Mouse (Mus musculus): ENCODE measurements around the gene Col23a1. TPM values are rescaled to one million over a fixed set of nuclear protein-coding genes. Genes with fewer than 3 reads are reported as not detected.
"Not testable (repeated sequence)": the region's sequence is repeated elsewhere in the genome, so short reads cannot be mapped to it uniquely, and the experiment has no call there.

Gene Col23a1
- polyA plus RNA-seq, 1 experiment = 5.3 TPM

- WGBS = 79% methylated on average over 2 of the region's 2 CpGs
- Histone ChIP-seq H3K4me1 (ENCODE audit: control insufficient read depth, insufficient read depth, low read length) (no peaks in the 10 kb centered on the region), H3K27ac (ENCODE audit: insufficient read depth, low read length) (no peak overlapping the region), H3K4me3 (replicated peaks; ENCODE audit: insufficient read depth, low read depth, low read length) (no peak overlapping the region), H3K27me3 (ENCODE audit: control insufficient read depth, insufficient read depth, low read length) (no peaks in the 10 kb centered on the region)
- DNase-seq = no peak
- no peak for TF ChIP-seq CTCF (IDR thresholded peaks at IDR 0.05; ENCODE audit: borderline replicate concordance, insufficient read depth, low read depth, low read length)
These were observed 332.1 kb downstream of the Col23a1 start for GRCm38 (mm10) chr11:51621776-51622175.

DNA sequence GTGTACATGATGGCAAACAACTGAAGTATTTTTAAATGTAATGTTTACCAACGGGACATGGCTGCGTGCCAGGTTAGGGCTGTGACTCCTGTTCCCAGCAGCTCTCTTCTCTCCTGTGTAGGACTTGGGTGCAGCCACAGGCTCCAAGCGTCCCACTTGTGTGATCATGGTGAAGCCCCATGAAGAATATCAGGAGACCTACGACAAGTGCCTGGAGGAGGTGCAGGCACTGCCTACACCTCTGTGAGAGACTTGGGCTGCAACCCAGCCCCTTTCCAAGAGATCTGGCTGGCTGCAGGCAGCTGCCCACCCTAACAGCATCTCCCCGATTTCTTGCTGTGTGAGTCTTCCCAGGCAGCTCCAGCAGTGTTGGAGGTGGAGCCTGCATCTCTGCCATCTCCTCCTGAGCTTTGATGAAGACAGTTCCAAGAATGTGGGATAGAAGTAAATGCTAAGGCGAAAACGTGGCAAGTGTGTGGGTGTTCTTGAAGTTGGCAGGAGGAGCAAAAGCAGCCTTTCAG is 333.3 kb downstream of the Col23a1 start:
- H3K27me3 ChIP-seq (ENCODE audit: control insufficient read depth, insufficient read depth, low read length) = no peaks in the 10 kb centered on the region
- no peak overlapping the region for H3K4me3 ChIP-seq (replicated peaks; ENCODE audit: insufficient read depth, low read depth, low read length)
- 74% methylated on average over 7 of the region's 7 CpGs for WGBS
- peaks cover 7% of the 10 kb centered on the region for H3K4me1 ChIP-seq (ENCODE audit: control insufficient read depth, insufficient read depth, low read length)
- no peak overlapping the region for H3K27ac ChIP-seq (ENCODE audit: insufficient read depth, low read length)
- TF ChIP-seq CTCF (IDR thresholded peaks at IDR 0.05; ENCODE audit: borderline replicate concordance, insufficient read depth, low read depth, low read length) (no peak), POLR2A (IDR thresholded peaks at IDR 0.05; ENCODE audit: borderline replicate concordance, insufficient read depth, low read length) (no peak)
- DNase-seq = no peak

GRCm38 (mm10) chr11:51625187-51625820 is 335.6 kb downstream of the Col23a1 start:
- DNase-seq = no peak
- H3K4me1 ChIP-seq (ENCODE audit: control insufficient read depth, insufficient read depth, low read length) = peaks cover 7% of the 10 kb centered on the region
- no peak overlapping the region for H3K4me3 ChIP-seq (replicated peaks; ENCODE audit: insufficient read depth, low read depth, low read length)
- no peak overlapping the region for H3K27ac ChIP-seq (ENCODE audit: insufficient read depth, low read length)
- H3K27me3 ChIP-seq (ENCODE audit: control insufficient read depth, insufficient read depth, low read length) = no peaks in the 10 kb centered on the region
- TF ChIP-seq POLR2A (IDR thresholded peaks at IDR 0.05; ENCODE audit: borderline replicate concordance, insufficient read depth, low read length) (no peak), CTCF (IDR thresholded peaks at IDR 0.05; ENCODE audit: borderline replicate concordance, insufficient read depth, low read depth, low read length) (no peak)
- 77% methylated on average over 5 of the region's 5 CpGs for WGBS

GRCm38 (mm10) chr11:51627425-51627824 is 337.7 kb downstream of the Col23a1 start:
- no peaks in the 10 kb centered on the region for H3K27me3 ChIP-seq (ENCODE audit: control insufficient read depth, insufficient read depth, low read length)
- H3K4me1 ChIP-seq (ENCODE audit: control insufficient read depth, insufficient read depth, low read length) = peaks cover 7% of the 10 kb centered on the region
- H3K27ac ChIP-seq (ENCODE audit: insufficient read depth, low read length) = no peak overlapping the region
- H3K4me3 ChIP-seq (replicated peaks; ENCODE audit: insufficient read depth, low read depth, low read length) = no peak overlapping the region
- 53% methylated on average over 9 of the region's 9 CpGs for WGBS
- peak; percentile 54 to 61 for DNase-seq
- TF ChIP-seq POLR2A (IDR thresholded peaks at IDR 0.05; ENCODE audit: borderline replicate concordance, insufficient read depth, low read length) = no peak
- TF ChIP-seq CTCF (IDR thresholded peaks at IDR 0.05; ENCODE audit: borderline replicate concordance, insufficient read depth, low read depth, low read length) = no peak

DNA sequence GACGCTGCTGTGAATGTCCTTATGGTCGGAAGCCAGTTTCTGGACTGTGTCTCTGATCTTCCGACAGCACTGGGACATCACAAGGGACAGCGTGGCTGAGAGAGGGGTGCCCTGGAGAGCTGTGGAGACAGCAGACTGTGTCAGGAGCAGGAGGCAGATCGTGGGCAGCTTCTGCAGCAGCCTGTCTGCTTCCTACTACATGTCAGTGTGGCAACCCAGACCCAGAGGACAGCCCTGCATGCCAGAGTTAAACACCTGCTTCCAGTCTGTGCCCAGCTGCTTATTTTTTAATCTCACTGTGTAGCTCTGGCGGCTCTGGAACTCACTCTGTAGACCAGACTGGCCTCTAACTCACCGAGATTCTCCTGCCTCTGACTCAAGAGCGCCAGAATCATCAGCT is 338.2 kb downstream of the Col23a1 start:
- Histone ChIP-seq H3K27me3 (ENCODE audit: control insufficient read depth, insufficient read depth, low read length) (no peaks in the 10 kb centered on the region), H3K27ac (ENCODE audit: insufficient read depth, low read length) (no peak overlapping the region), H3K4me1 (ENCODE audit: control insufficient read depth, insufficient read depth, low read length) (peaks cover 7% of the 10 kb centered on the region), H3K4me3 (replicated peaks; ENCODE audit: insufficient read depth, low read depth, low read length) (no peak overlapping the region)
- 68% methylated on average over 8 of the region's 8 CpGs for WGBS
- no peak for TF ChIP-seq CTCF (IDR thresholded peaks at IDR 0.05; ENCODE audit: borderline replicate concordance, insufficient read depth, low read depth, low read length)
- no peak for TF ChIP-seq POLR2A (IDR thresholded peaks at IDR 0.05; ENCODE audit: borderline replicate concordance, insufficient read depth, low read length)
- DNase-seq = no peak

- H3K27ac ChIP-seq (ENCODE audit: insufficient read depth, low read length) = no peak overlapping the region
- DNase-seq = no peak
- no peak for TF ChIP-seq POLR2A (IDR thresholded peaks at IDR 0.05; ENCODE audit: borderline replicate concordance, insufficient read depth, low read length)
- TF ChIP-seq CTCF (IDR thresholded peaks at IDR 0.05; ENCODE audit: borderline replicate concordance, insufficient read depth, low read depth, low read length) = no peak
- peaks cover 7% of the 10 kb centered on the region for H3K4me1 ChIP-seq (ENCODE audit: control insufficient read depth, insufficient read depth, low read length)
- H3K4me3 ChIP-seq (replicated peaks; ENCODE audit: insufficient read depth, low read depth, low read length) = no peak overlapping the region
- WGBS = 69% methylated on average over 15 of the region's 15 CpGs
- no peaks in the 10 kb centered on the region for H3K27me3 ChIP-seq (ENCODE audit: control insufficient read depth, insufficient read depth, low read length)
These were observed 340.1 kb downstream of the Col23a1 start for GRCm38 (mm10) chr11:51629651-51630314.

DNA sequence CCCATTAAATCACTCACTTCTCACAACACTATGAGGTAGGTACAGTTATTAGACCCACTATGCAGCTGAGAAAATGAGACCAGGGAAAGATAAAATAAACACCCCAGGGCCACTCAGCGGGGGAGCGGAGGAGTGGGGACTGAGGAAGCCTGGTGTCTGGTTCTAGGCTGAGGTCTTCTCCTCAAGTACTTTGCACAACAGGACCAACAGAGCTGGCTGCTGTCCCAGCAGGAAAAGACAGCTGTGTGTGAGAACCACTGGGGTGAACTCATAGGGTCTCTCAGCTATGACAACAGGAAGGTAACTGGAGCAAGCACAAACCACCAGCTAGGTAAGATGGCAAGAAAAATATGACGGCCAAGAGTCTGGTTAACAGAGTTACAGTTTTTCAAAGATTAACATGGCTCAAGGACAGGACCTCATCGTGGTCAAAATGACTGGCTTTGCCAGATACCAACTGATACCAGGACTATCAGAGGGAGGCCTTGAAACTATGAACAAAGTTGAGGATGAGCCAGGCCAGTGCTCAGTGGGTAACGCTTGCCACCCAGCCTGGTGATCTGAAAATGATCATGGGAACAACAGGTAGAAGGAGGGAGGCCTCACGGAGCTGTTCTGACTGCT is 342.5 kb downstream of the Col23a1 start:
- WGBS = 78% methylated on average over 6 of the region's 6 CpGs
- no peaks in the 10 kb centered on the region for H3K27me3 ChIP-seq (ENCODE audit: control insufficient read depth, insufficient read depth, low read length)
- TF ChIP-seq POLR2A (IDR thresholded peaks at IDR 0.05; ENCODE audit: borderline replicate concordance, insufficient read depth, low read length) = no peak
- no peak for TF ChIP-seq CTCF (IDR thresholded peaks at IDR 0.05; ENCODE audit: borderline replicate concordance, insufficient read depth, low read depth, low read length)
- no peak overlapping the region for H3K4me3 ChIP-seq (replicated peaks; ENCODE audit: insufficient read depth, low read depth, low read length)
- H3K4me1 ChIP-seq (ENCODE audit: control insufficient read depth, insufficient read depth, low read length) = peaks cover 9% of the 10 kb centered on the region
- no peak for DNase-seq
- H3K27ac ChIP-seq (ENCODE audit: insufficient read depth, low read length) = no peak overlapping the region

DNA sequence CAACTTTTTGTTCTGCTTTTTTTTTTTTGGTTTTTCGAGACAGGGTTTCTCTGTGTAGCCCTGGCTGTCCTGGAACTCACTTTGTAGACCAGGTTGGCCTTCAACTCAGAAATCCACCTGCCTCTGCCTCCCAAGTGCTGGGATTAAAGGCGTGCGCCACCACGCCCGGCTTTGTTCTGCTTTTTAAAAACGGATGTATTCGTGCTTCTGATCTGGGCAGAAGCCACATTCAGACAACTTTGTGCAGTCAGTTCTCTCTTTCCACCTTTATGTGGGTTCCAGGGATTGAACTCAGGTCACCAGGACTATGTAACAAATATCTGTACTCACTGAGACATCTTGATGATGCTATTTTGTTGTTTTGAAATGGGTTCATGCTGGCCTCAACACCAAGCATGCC is 343.5 kb downstream of the Col23a1 start:
- H3K27me3 ChIP-seq (ENCODE audit: control insufficient read depth, insufficient read depth, low read length); H3K27ac ChIP-seq (ENCODE audit: insufficient read depth, low read length); DNase-seq; H3K4me1 ChIP-seq (ENCODE audit: control insufficient read depth, insufficient read depth, low read length); H3K4me3 ChIP-seq (replicated peaks; ENCODE audit: insufficient read depth, low read depth, low read length): not testable (repeated sequence)
- WGBS = 95% methylated on average over 7 of the region's 7 CpGs

Other genes with a start within 250 kb of the Col23a1 start
- gene Olfr1375, start 241.8 kb upstream of the Col23a1 start, polyA plus RNA-seq (2012; rRNA removed) = not detected in 2 replicates
- gene Zfp354a, start 230.7 kb upstream of the Col23a1 start, polyA plus RNA-seq (2012; rRNA removed) = 10.6 and 11.1 TPM in 2 replicates
- not detected in 2 replicates for gene Gm12569, start 69.4 kb upstream of the Col23a1 start, polyA plus RNA-seq (2012; rRNA removed)
- gene Clk4, start 28.2 kb upstream of the Col23a1 start, polyA plus RNA-seq (2012; rRNA removed) = 196 and 201 TPM in 2 replicates
- gene BC049762, start 26.9 kb upstream of the Col23a1 start, polyA plus RNA-seq (2012; rRNA removed) = 0.25 TPM in 1 of 2 replicates, not detected in the other